Mouse (Mus musculus) layer of hippocampus, postnatal 36 days (tissue): ENCODE measurements around the gene Tnni3. TPM values are rescaled to one million over a fixed set of nuclear protein-coding genes. Genes with fewer than 3 reads are reported as not detected.

Experiments
- DNase-seq, 2 experiments: peaks; one replicate each; pipeline ENCODE4 v3.0.0; 2022
- total RNA-seq, 2 experiments: library from RNA; stranded (reverse); gene quantifications; 2 replicates each; pipeline ENCODE4 v1.2.3; 2021

Tnni3 gene
- total RNA-seq, 2 experiments from 2014 or later: 0.70 to 1.3 TPM

- no peak for DNase-seq
These were observed 25.8 kb downstream of the Tnni3 start for GRCm38 (mm10) chr7:4498251-4498650.

DNA sequence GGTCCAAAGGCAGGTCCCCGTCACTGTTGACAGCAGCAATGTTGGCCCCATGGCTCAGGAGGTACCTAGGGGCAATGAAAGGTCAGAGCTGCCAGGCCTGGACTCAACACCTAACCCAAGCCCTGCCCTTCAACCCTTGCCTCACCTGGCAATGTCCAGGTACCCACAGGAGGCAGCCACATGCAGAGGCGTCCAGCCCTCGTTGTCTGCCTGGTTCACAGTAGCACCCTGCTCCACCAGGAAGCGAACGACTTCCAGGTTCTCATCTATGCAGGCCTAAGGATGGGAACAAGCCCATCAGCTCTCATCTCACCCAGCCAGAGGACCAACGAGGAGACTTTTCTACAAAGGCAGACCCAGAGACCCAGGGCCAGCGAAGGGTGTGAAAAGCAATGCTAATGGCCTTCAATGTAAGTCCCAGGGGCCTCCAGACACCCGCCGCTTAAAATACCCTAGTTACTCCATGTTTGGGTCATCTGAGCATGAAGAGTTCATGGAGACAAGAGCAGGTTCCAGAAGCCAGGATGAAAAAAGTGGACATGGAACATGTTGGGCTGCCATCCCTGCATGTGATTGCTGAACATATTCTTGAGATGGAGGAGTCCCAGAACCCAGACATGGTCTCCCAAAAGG, 26.6 kb downstream of the Tnni3 start:
- no peak for DNase-seq

GRCm38 (mm10) chr7:4496468-4496867, 27.6 kb downstream of the Tnni3 start:
- no peak for DNase-seq

DNA sequence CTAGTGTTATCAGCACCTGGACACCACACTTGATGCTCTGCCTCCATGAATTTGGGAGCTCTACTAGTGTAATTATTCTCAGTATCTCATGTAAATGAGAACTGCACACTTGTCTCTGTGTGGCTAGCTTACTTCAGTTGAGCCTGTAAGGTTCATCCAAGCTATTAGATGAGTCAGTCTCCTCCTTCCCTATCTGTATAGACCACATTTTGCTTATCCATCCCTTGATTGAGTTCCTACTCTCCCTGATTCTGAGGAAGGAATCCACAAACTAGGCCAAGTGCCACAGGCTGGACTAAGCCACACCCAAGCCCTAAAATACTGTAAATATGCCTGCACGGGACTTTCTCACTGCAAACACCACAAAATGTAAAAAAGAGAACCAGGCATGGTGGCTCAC, 30.0 kb downstream of the Tnni3 start:
- DNase-seq: no peak

DNA sequence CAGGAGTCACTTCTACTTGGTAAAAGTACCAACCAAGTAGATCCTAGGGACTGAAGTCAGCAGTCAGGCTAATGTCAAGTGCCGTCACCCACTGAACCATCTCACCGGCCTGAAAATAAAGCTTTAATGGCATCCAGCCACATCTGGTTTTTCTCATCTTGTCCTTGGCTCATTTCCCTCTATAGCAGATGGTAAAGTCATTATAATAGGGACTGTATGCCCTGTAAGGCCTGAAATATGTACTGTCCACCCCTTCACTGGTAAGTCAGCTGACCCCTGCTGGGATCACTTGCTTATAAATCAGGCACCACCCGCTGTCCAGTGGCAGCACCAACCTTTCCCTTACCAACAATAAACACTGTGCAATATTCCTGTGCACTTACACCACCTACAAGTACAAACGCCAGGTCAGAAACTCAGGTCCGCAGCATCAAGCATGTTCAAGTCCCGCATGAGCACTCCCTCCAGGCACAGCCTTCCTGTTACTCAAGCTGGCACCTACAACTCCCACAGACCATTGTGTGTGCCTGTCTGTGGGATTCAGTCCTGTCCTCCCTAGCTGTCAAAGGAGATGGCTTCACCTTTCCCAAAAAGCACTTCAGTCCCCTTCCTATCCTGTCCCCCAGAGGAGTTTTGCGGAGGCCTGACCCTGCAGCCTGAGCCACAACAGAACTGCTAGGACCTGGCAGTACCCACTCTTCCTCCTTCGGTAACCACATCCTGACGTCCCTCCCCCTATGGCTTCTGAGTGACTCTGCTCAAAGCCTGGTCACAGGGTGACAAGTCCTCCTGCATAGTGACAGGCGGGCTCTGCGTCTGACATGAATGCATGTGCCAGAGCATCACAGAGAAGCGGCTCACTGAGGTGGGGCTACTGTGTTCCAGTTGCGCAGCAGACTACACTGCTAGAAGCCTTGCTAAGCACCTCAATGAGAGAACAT, 31.5 kb downstream of the Tnni3 start:
- no peak for DNase-seq

GRCm38 (mm10) chr7:4491308-4491707, 32.7 kb downstream of the Tnni3 start:
- no peak for DNase-seq

- no peak for DNase-seq
These were observed 41.7 kb downstream of the Tnni3 start for GRCm38 (mm10) chr7:4482281-4482680.

GRCm38 (mm10) chr7:4479674-4480073, 44.4 kb downstream of the Tnni3 start:
- no peak for DNase-seq

- DNase-seq: no peak
These were observed 45.2 kb downstream of the Tnni3 start for GRCm38 (mm10) chr7:4478796-4479291.

DNA sequence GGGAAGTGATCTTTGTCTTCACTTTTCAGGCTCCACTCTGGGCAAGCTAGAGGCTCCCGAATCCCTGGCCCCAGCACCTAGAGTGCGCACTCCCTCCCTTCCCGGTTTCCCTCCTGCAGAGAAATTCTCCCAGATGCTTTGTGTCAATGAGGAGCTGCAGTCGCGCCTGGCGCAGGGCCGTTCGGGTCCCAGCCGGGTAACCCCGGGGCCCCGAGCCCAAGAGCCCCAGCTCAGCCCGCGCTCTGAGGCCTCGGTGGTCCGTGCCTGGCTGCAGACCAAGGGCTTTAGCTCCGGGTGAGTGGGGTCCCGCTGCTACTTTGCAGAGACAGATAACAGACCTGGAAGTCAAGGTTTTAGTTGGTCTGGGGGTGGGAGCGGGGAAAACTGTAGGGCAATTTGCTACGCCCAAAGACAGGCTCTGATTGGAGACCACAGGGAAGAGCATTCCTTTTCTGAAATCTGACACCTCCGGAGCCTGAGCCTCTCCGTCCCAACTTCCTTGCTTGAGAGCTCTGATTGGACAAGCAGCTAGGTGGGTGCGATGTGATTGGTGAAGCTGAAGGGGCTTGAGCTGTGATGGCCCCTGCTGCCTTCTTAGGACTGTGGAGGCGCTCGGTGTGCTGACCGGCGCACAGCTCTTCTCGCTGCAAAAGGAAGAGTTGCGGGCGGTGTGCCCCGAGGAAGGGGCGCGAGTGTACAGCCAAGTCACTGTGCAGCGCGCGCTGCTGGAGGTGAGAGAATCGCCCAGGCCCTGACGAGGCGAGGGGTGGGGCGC, 45.8 kb downstream of the Tnni3 start:
- peak; percentile 44 to 51 for DNase-seq

GRCm38 (mm10) chr7:4473940-4474339, 50.1 kb downstream of the Tnni3 start:
- no peak for DNase-seq

DNA sequence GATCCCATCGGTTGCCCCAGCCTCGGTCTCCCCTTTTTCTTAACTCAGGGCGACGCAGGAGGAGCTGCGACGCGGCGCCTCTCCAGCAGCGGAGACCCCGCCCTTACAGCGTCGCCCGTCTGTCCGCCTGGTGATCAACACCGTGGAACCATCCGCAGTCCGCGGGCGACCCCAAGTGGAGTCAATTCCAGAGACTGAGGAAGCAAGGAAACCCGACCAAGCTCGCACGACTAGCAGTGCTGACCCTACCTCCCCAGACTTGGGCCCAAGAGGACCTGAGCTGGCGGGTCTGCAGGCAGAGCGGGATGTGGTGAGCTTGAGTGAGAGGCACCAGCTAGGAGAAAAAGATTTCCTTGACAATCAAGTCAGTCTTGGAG, 52.9 kb downstream of the Tnni3 start:
- DNase-seq: peak; percentile 86 to 88

DNA sequence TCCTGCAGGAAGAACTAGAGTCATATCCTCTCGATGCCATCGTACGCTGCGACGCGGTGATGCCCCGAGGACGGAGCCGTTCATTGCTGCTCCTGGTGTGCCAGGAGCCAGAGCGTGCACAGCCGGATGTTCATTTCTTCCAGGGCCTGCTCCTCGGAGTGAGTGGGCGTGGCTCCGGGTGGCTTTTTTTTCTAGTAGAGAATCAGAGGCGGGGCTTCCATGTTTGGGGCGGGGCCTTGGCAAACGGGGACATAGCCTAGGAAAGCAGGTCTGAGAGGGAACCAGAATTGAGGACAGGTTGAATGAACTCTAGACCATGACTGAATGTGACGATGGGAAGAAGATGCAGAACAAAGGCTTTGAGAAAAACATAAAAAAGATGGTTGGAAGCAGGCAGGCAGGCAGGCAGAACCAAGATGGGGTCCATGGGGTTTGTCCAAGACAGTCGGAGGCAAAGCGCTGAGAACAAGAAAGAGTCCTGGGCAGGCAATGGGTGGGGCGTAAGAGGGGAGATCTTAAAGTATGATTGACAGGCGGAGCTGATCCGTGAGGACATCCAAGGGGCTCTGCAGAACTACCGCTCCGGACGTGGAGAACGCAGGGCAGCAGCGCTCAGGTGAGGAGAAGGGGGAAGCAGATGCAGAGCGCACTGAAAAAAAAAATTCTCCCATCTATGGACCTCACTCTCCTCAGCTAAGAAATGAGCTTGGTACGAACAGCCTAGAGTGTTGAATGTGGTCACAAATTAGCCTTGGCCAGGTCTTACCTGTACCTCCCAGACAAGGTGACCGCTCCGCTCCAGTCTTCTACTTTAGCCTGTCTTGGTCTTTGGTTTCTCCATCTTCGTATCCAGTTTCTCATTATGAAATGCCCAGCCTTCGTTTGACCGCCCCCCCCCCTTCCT, 53.5 kb downstream of the Tnni3 start:
- DNase-seq: peak; percentile 37 to 43

Other genes starting within 250 kb of the Tnni3 start
- not detected for gene Ncr1, start 186.5 kb downstream of the Tnni3 start, total RNA-seq
- not detected for gene Gp6, start 126.5 kb downstream of the Tnni3 start, total RNA-seq
- gene Rdh13, start 78.6 kb downstream of the Tnni3 start, total RNA-seq: 10 to 100 TPM; 26.6 to 27.8 TPM
- gene Eps8l1, start 63.6 kb downstream of the Tnni3 start, total RNA-seq: 1 to 10 TPM; 4.3 to 5.4 TPM
- 100 to 1,000 TPM; 146 to 164 TPM for gene Ppp1r12c, start 22.5 kb downstream of the Tnni3 start, total RNA-seq
- gene Tnnt1, start 7.8 kb downstream of the Tnni3 start, total RNA-seq: 1 to 10 TPM; 1.1 to 4.2 TPM
- under 1 TPM; 0.38 to 0.65 TPM for gene Dnaaf3, start 8.2 kb upstream of the Tnni3 start, total RNA-seq
- gene Syt5, start 23.3 kb upstream of the Tnni3 start, total RNA-seq: 100 to 1,000 TPM; 203 to 220 TPM
- under 1 TPM; 0.28 to 0.40 TPM for gene Ptprh, start 79.8 kb upstream of the Tnni3 start, total RNA-seq
- 10 to 100 TPM; 14.4 to 21.5 TPM for gene Tmem86b, start 107.2 kb upstream of the Tnni3 start, total RNA-seq
- gene Ppp6r1, start 134.8 kb upstream of the Tnni3 start, total RNA-seq: 100 to 1,000 TPM; 134 to 136 TPM
- gene Hspbp1, start 160.8 kb upstream of the Tnni3 start, total RNA-seq: 10 to 100 TPM; 85.2 to 87.6 TPM
- 100 to 1,000 TPM; 325 to 344 TPM for gene Brsk1, start 166.4 kb upstream of the Tnni3 start, total RNA-seq
- under 1 TPM; 0.18 to 0.20 TPM for gene Tmem150b, start 201.0 kb upstream of the Tnni3 start, total RNA-seq
- 10 to 100 TPM; 35.3 to 38.7 TPM for gene Kmt5c, start 215.9 kb upstream of the Tnni3 start, total RNA-seq
- gene Cox6b2, start 228.9 kb upstream of the Tnni3 start, total RNA-seq: 1 to 10 TPM; 3.3 to 6.2 TPM
- not detected for gene Fam71e2, start 247.1 kb upstream of the Tnni3 start, total RNA-seq